Mouse (Mus musculus) limb, embryonic 13.5 days (tissue): ENCODE results near the gene Pus3. TPM values are rescaled to one million over a fixed set of nuclear protein-coding genes. Genes with fewer than 3 reads are reported as not detected.

Source experiments
- ATAC-seq: fragments of 200-750 bp; cut with Nextera tagmentation; 2 replicates; pipeline ENCODE4 v1.8.0; 2017; ENCODE audit warnings: low read depth, moderate number of reproducible peaks, moderate TSS enrichment; ENCODE audit not compliant: low FRiP score
- H3K27ac ChIP-seq: fragments of 300-500 bp; sonication (generic); 2 replicates; pipeline ENCODE4 v1.5.1; 2015; ENCODE audit warnings: inconsistent platforms, mild to moderate bottlenecking, moderate library complexity
- H3K27me3 ChIP-seq: fragments of 300-500 bp; sonication (generic); 2 replicates; pipeline ENCODE4 v1.6.1; 2015; ENCODE audit warnings: mild to moderate bottlenecking, inconsistent platforms
- H3K36me3 ChIP-seq: fragments of 300-500 bp; sonication (generic); 2 replicates; pipeline ENCODE4 v1.6.1; 2015; ENCODE audit warnings: inconsistent platforms, mild to moderate bottlenecking, moderate library complexity
- H3K4me1 ChIP-seq: fragments of 300-500 bp; sonication (generic); 2 replicates; pipeline ENCODE4 v1.6.1; 2015; ENCODE audit warnings: inconsistent platforms
- H3K4me2 ChIP-seq: fragments of 300-500 bp; sonication (generic); replicated peaks from 2 replicates; pipeline ENCODE4 v1.6.1; 2015; ENCODE audit warnings: inconsistent platforms, mild to moderate bottlenecking, moderate library complexity
- H3K4me3 ChIP-seq: fragments of 300-500 bp; sonication (generic); 2 replicates; pipeline ENCODE4 v1.5.1; 2015; ENCODE audit warnings: moderate library complexity, mild to moderate bottlenecking, inconsistent platforms
- H3K9ac ChIP-seq: fragments of 300-500 bp; sonication (generic); 2 replicates; pipeline ENCODE4 v1.6.1; 2015; ENCODE audit warnings: mild to moderate bottlenecking, inconsistent platforms
- H3K9me3 ChIP-seq: fragments of 300-500 bp; sonication (generic); 2 replicates; pipeline ENCODE4 v1.6.1; 2016; ENCODE audit warnings: inconsistent platforms
- WGBS: fragments of 180-500 bp; shearing (Covaris S2); methylation state at CpG from one replicate; pipeline ENCODE4 v1.1.7; 2015; 5-methylcytosine and 5-hydroxymethylcytosine counted together
- polyA plus RNA-seq: library from polyadenylated mRNA; unstranded; fragments of >200 nt; fragmentation: Nextera tagmentation; extraction: Ambion mirVana; gene quantifications from 2 replicates; pipeline ENCODE4 v1.2.1, GENCODE M21; 2015

Pus3 gene
- polyA plus RNA-seq, 1 experiment from 2014 or later = 21.2 TPM

DNA sequence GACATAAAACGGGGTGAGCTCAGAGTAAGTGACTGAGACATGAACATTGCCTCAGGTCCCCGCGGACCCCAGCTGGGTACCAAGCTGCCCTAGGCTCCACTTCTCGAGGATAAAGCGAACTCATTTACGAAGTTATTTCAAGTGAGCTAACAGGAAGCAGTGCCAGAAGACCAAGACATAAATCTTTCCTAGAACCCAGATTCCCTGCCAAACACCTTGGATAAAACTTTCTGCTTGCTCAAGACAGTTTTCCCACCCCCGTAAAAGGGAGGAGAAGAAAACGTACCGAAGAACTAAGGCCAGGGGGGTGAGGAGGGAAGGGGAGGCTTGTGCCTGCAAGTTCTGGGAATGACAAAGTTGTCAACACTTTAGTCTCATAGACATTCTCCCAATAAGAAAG lies 25.1 kb upstream of the Pus3 start:
- Histone ChIP-seq H3K9me3 (no peaks in the 10 kb centered on the region), H3K9ac (no peak overlapping the region), H3K4me3 (no peak overlapping the region), H3K36me3 (no peaks in the 10 kb centered on the region), H3K4me1 (peaks cover 70% of the 10 kb centered on the region), H3K27me3 (no peaks in the 10 kb centered on the region), H3K27ac (peak overlapping the region; percentile 63; the same call in 1 of the 2 replicates), H3K4me2 (no peak overlapping the region)
- WGBS = 16% methylated on average over 9 of the region's 9 CpGs
- ATAC-seq = peak; percentile 25; the same call in 1 of the 2 replicates

DNA sequence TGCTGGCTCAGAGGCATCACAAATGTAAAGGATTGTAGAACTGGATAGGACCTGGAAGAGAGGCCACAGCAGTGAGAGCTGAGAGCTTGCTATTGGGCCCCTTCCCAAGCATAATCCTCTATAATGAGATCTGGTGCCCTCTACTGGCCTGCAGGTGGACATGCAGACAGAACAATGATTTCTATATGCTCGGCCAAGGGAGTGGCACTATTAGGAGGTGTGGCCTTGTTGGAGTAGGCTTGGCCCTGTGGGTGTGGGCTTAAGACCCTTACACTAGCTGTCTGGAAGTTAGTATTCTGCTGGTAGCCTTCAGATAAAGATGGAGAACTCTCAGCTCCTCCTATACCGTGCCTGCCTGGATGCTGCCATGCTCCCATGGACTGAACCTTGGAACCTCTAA lies 23.3 kb upstream of the Pus3 start:
- no peak overlapping the region for H3K4me2 ChIP-seq

DNA sequence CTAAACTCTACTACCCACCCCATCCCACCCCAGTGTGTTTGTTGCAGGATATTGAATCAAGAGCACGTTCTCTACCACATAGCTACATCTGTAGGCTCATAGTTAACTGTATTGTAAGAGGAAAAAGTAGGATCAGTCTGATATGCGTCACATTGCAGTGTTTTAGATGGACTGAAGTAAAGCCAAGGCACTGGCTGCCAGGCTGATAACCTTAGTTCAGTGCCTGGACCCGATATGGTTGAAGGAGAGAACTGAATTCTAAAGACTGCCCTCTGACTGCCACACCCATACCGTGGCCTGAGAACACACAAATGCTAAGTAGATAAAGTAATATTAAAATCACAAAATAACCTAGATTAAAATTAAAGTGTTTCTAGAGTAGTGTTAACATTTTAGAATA lies 22.5 kb upstream of the Pus3 start:
- H3K4me1 ChIP-seq = peaks cover 49% of the 10 kb centered on the region
- H3K36me3 ChIP-seq = no peaks in the 10 kb centered on the region
- no peak overlapping the region for H3K4me2 ChIP-seq
- H3K27me3 ChIP-seq = no peaks in the 10 kb centered on the region
- 75% methylated on average over 4 of the region's 4 CpGs for whole genome bisulfite sequencing
- no peak overlapping the region for H3K27ac ChIP-seq
- H3K9ac ChIP-seq = no peak overlapping the region
- no peak overlapping the region for H3K4me3 ChIP-seq
- no peak for ATAC-seq
- H3K9me3 ChIP-seq = no peaks in the 10 kb centered on the region

More for the DNA sequence above, 23.3 kb upstream of the Pus3 start:
- 9% methylated on average over 2 of the region's 2 CpGs for WGBS
- Histone ChIP-seq H3K9me3 (no peaks in the 10 kb centered on the region), H3K36me3 (no peaks in the 10 kb centered on the region), H3K4me3 (no peak overlapping the region), H3K9ac (no peak overlapping the region), H3K27me3 (no peaks in the 10 kb centered on the region), H3K4me1 (peaks cover 57% of the 10 kb centered on the region), H3K27ac (peak overlapping the region; percentile 61)
- ATAC-seq = peak; percentile 81

DNA sequence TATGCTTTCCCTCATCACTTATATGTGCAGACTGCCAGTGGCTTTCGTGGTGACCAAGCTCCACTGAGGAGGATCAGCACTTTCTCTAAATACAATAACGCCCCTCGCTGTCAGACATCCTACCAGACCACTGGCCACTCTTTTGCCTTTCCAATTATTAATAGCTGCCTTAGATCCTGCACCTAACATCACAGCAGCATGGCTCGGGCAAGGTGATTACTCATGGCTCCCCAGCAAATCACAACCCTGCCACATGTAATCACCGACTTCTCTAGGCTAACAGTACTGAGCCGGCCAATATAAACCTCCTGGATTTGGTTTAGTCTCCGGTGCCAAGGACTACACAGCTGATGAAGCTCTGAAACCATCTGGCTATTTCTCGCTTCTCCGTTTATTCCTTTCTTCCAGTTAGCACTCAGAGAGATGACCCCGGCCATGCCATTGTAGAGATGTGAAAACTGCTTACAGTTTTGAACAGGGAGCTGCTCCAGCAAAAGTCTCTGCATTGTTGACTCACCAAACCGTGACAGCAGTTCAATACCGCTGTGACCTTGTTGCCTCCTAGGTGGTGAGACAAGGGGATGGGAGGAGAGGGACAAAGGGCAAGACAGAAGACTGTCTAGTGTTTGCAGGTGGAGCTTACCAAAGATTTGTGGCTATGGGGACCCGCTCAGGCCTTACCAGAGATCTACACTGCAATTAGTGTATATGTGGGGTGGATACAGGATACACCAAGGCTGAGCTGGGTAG lies 19.2 kb upstream of the Pus3 start:
- WGBS = 76% methylated on average over 13 of the region's 13 CpGs
- no peaks in the 10 kb centered on the region for H3K9me3 ChIP-seq
- H3K4me1 ChIP-seq = peaks cover 20% of the 10 kb centered on the region
- no peak for ATAC-seq
- H3K4me2 ChIP-seq = no peak overlapping the region
- H3K4me3 ChIP-seq = no peak overlapping the region
- no peaks in the 10 kb centered on the region for H3K36me3 ChIP-seq
- H3K27ac ChIP-seq = no peak overlapping the region
- no peak overlapping the region; the same call in 1 of the 2 replicates for H3K9ac ChIP-seq
- no peaks in the 10 kb centered on the region for H3K27me3 ChIP-seq

DNA sequence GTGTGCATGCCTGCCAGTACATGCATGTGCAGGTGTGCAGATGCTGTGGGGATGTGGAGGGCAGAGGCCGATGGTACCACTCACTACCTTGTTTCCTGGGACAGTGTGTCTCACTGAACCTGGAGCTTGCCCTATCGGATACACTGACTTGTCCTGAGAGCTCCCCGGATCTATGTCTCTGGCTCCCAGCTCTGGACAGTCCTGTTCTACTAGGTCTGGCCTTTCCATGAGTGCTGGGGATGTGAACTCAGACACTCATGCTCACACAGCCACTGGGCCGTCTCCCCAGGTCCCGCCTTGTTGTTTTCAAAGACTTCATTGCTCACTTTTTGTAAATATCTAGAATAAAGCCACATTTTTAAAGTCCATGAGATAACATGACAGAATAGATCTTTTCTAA lies 17.4 kb upstream of the Pus3 start:
- Histone ChIP-seq H3K27me3 (no peaks in the 10 kb centered on the region), H3K4me3 (no peak overlapping the region), H3K9ac (no peak overlapping the region), H3K9me3 (no peaks in the 10 kb centered on the region), H3K4me2 (no peak overlapping the region), H3K27ac (no peak overlapping the region), H3K36me3 (no peaks in the 10 kb centered on the region), H3K4me1 (peaks cover 11% of the 10 kb centered on the region)
- 84% methylated on average over 5 of the region's 5 CpGs for WGBS
- no peak for ATAC-seq

DNA sequence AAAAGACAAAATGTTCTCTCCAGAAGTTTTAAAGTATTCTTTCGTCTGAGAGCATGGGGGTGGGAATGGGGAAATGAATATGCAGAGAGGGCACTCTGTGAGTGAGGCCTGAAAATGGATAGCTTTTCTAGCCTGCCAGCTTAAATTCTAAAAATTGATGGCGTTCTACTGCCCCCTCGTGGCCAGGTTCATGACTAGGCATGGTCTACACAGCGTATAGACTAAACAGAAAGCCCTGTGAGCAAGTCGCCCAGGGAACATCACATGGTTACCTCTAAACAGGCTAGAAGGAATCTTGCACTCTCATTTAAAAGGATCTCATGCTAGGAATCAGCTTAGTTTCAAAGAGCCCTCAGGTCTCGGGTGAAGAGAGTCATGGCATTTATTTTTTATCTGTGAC lies 16.9 kb upstream of the Pus3 start:
- Histone ChIP-seq H3K9me3 (no peaks in the 10 kb centered on the region), H3K27me3 (no peaks in the 10 kb centered on the region), H3K4me2 (no peak overlapping the region), H3K4me1 (peaks cover 11% of the 10 kb centered on the region), H3K36me3 (no peaks in the 10 kb centered on the region), H3K4me3 (no peak overlapping the region), H3K27ac (no peak overlapping the region), H3K9ac (no peak overlapping the region)
- peak; percentile 80 for ATAC-seq
- WGBS = 8% methylated on average over 6 of the region's 6 CpGs

DNA sequence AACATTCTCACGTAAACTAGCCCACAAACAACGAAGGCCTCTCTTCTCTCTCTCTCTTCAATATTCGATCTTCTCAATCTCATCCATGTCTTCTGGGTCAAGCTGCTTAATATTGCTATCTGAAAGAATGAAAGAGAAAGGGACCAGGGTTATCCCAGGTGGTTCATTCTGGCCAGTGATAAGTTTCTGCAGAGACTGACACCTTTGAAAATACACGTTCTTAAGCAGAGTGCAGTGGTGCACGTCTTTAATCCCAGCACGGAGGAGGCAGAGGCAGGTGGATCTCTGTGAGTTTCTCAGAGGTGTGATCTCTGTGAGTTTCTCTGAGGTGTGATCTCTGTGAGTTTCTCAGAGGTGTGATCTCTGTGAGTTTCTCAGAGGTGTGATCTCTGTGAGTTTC lies 16.5 kb upstream of the Pus3 start:
- H3K27me3 ChIP-seq = no peaks in the 10 kb centered on the region
- no peak overlapping the region for H3K4me2 ChIP-seq
- no peak overlapping the region for H3K27ac ChIP-seq
- no peak overlapping the region for H3K9ac ChIP-seq
- H3K9me3 ChIP-seq = no peaks in the 10 kb centered on the region
- H3K4me3 ChIP-seq = no peak overlapping the region
- no peak for ATAC-seq
- WGBS = 66% methylated on average over 6 of the region's 6 CpGs
- no peaks in the 10 kb centered on the region for H3K36me3 ChIP-seq
- peaks cover 11% of the 10 kb centered on the region for H3K4me1 ChIP-seq

DNA sequence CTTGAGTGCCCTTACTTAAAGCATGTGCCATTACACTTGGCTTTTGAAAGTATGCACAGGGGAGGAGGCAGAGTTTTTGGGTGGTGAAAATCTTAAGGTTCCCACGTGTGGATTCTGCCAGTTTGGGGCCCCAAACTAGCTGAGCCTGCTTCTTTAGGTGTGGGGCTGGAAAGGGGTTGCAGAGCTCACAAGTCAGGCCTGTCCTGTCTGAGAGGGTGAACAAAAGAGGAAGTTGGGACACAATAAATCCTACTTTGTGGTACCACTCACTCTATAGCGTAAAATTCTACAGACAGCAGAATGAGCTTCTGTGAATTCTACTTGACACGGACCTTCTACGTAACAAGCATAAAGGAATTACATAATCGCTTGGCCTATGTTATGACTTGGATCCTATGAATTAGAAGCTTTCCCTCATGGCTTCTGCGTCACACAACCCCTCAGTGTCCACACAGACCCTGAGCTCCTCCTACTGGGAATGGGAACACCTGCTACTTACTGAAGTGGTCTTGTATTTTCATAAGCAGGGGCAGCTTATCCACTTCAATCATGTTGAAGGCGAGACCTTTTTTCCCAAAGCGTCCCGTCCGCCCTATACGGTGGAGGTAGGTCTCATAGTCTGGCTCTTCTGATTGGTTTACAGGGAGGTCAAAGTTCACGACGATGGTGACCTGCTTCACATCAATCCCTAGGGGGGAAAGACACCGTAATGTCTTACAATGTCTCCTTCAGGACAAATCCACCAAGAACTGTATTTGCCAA lies 15.1 kb upstream of the Pus3 start:
- H3K4me1 ChIP-seq = peaks cover 3% of the 10 kb centered on the region
- ATAC-seq = no peak
- 85% methylated on average over 14 of the region's 14 CpGs for WGBS

DNA sequence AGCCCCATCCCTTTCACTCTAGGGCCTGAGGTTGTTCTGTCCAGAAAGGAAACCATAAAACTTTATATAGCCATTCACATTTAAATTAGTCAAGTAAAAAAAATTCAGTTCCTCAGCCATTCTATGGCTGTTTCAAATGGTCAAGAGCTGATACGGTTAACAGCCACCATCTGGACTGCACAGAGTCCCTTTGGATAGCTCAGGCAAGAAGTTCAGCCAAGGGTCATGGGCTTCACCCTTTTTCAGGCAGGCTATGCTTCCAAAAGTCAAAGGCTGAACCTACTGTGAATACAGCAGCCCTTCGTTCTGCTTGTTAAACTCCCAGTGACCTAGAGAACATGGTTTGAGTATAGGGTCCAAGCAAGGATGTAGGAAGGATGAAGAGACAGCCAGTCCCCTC lies 13.7 kb upstream of the Pus3 start:
- H3K4me2 ChIP-seq = no peak overlapping the region
- no peak for ATAC-seq
- no peaks in the 10 kb centered on the region for H3K27me3 ChIP-seq
- H3K36me3 ChIP-seq = no peaks in the 10 kb centered on the region
- H3K27ac ChIP-seq = no peak overlapping the region
- H3K9ac ChIP-seq = no peak overlapping the region
- no peaks in the 10 kb centered on the region; the same call in 1 of the 2 replicates for H3K4me1 ChIP-seq
- no peaks in the 10 kb centered on the region for H3K9me3 ChIP-seq
- 34% methylated on average over 2 of the region's 2 CpGs for WGBS
- H3K4me3 ChIP-seq = no peak overlapping the region

More for the DNA sequence above, 15.1 kb upstream of the Pus3 start:
- Histone ChIP-seq H3K27ac (no peak overlapping the region), H3K4me3 (no peak overlapping the region), H3K36me3 (no peaks in the 10 kb centered on the region), H3K9me3 (no peaks in the 10 kb centered on the region), H3K4me2 (no peak overlapping the region), H3K9ac (no peak overlapping the region), H3K27me3 (no peaks in the 10 kb centered on the region)

DNA sequence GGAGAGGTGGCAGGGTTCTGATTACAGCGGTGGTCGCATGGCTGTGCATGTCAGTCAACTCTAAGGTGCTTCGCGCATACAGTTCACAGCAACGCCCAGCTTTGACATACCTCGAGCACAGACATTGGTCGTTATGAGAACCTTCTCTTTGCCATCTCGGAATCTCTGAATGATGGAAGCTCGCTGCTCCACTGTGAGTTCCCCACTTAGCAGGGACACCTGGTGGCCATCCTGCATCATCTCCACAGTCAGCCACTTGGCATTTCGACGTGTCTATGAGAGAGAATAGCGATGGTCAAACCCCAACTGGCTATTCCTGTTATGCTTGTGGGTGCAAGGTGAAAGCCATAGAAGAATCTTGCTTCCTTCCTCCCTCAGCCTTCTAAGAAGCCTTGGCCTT lies 12.7 kb upstream of the Pus3 start:
- no peak overlapping the region for H3K27ac ChIP-seq
- no peaks in the 10 kb centered on the region for H3K36me3 ChIP-seq
- no peaks in the 10 kb centered on the region for H3K27me3 ChIP-seq
- no peak for ATAC-seq
- H3K9me3 ChIP-seq = no peaks in the 10 kb centered on the region
- H3K4me2 ChIP-seq = no peak overlapping the region
- no peak overlapping the region for H3K4me3 ChIP-seq
- WGBS = 71% methylated on average over 12 of the region's 12 CpGs
- H3K4me1 ChIP-seq = no peaks in the 10 kb centered on the region; the same call in 1 of the 2 replicates
- no peak overlapping the region for H3K9ac ChIP-seq

DNA sequence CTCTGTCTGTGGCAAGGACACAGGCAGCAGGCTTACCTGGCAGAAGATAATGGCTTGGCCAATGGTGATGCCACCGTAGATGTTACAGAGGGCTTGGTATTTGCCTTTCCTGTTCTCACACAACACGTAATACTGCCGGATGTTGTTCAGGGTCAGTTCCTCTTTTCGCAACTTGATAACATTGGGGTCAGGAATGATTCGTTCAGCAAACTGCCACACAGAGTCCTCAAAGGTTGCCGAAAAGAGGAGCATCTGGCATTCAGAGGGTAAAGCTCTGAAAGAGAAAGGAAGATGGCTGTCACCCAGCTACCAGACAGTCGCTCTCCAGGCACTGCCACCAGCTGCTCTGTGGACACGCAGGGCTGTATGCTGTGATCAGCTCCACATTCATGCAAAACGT lies 11.7 kb upstream of the Pus3 start:
- H3K4me2 ChIP-seq = no peak overlapping the region
- no peak overlapping the region for H3K4me3 ChIP-seq
- WGBS = 86% methylated on average over 9 of the region's 9 CpGs
- ATAC-seq = no peak
- H3K4me1 ChIP-seq = no peaks in the 10 kb centered on the region; the same call in 1 of the 2 replicates
- H3K9me3 ChIP-seq = no peaks in the 10 kb centered on the region
- H3K27ac ChIP-seq = no peak overlapping the region
- H3K9ac ChIP-seq = no peak overlapping the region
- no peaks in the 10 kb centered on the region for H3K27me3 ChIP-seq
- H3K36me3 ChIP-seq = no peaks in the 10 kb centered on the region

DNA sequence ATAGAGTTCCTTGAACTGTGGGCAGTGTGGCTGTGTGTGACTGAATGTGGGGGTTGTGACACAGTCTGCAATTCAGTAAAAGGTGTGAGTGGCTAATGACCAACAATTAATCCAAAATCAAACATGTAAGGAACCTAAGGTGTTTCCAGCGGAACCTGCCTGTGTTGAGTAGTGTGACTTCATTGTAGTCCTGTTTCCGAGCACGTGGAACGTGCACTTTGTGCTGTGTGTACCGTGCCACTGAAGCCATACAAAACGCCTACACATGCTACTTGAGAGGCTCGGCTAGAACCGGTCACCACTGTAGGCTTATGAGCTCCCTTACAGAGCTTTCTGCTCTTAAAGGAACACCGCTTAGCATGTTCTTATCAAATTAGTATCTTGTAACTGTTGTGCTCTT lies 9.9 kb upstream of the Pus3 start:
- no peak overlapping the region for H3K4me3 ChIP-seq
- H3K9me3 ChIP-seq = no peaks in the 10 kb centered on the region
- no peaks in the 10 kb centered on the region for H3K36me3 ChIP-seq
- no peak overlapping the region for H3K27ac ChIP-seq
- H3K27me3 ChIP-seq = no peaks in the 10 kb centered on the region
- ATAC-seq = no peak
- 77% methylated on average over 9 of the region's 9 CpGs for WGBS
- H3K4me2 ChIP-seq = no peak overlapping the region
- H3K4me1 ChIP-seq = no peaks in the 10 kb centered on the region; the same call in 1 of the 2 replicates
- H3K9ac ChIP-seq = no peak overlapping the region
